Mouse (Mus musculus) myocyte (in vitro differentiated cells): Measurements from ENCODE around the gene Hs2st1. TPM values are rescaled to one million over a fixed set of nuclear protein-coding genes. Genes with fewer than 3 reads are reported as not detected.

ENCODE experiments used
- H3K27me3 ChIP-seq: one replicate; pipeline ENCODE4 v1.6.1; 2011; ENCODE audit not compliant: control insufficient read depth, insufficient read depth, insufficient read length
- H3K36me3 ChIP-seq: one replicate; pipeline ENCODE4 v1.6.1; 2011; ENCODE audit not compliant: control insufficient read depth, insufficient read depth
- H3K4me2 ChIP-seq: one replicate; pipeline ENCODE4 v1.6.1; 2011; ENCODE audit warnings: low read depth, control low read depth
- H3K4me3 ChIP-seq: one replicate; pipeline ENCODE4 v1.5.1; 2011; ENCODE audit warnings: mild to moderate bottlenecking, control low read depth, moderate library complexity
- H3K79me2 ChIP-seq: one replicate; pipeline ENCODE4 v1.6.1; 2011; ENCODE audit not compliant: control insufficient read depth, insufficient read depth
- H3ac ChIP-seq: one replicate; pipeline ENCODE4 v1.6.1; 2011; ENCODE audit not compliant: control insufficient read depth, insufficient read length
- CEBPB ChIP-seq: IDR thresholded peaks from 2 replicates; pipeline ENCODE4 v1.6.1; 2011; ENCODE audit warnings: mild to moderate bottlenecking, moderate library complexity; ENCODE audit not compliant: poor library complexity, insufficient read depth, severe bottlenecking
- E2F4 ChIP-seq: IDR thresholded peaks from one replicate; pipeline ENCODE4 v1.6.1; 2011; ENCODE audit warnings: mild to moderate bottlenecking, control low read depth, moderate library complexity; ENCODE audit not compliant: insufficient read depth
- MAX ChIP-seq: IDR thresholded peaks from one replicate; pipeline ENCODE4 v1.6.1; 2011; ENCODE audit warnings: low read depth, mild to moderate bottlenecking, control low read depth
- MYOD1 ChIP-seq, 3 experiments: IDR thresholded peaks; one replicate each; pipeline ENCODE4 v1.6.1; 2011; ENCODE audit warnings: control low read depth in 2 of 3, low read depth in 2 of 3, mild to moderate bottlenecking in 2 of 3, moderate library complexity in 1 of 3; ENCODE audit not compliant: insufficient read length in 2 of 3, control insufficient read depth in 1 of 3
- MYOG ChIP-seq, 3 experiments: IDR thresholded peaks; one replicate each; pipeline ENCODE4 v1.6.1; 2011; ENCODE audit warnings: control low read depth in 2 of 3, low read depth in 2 of 3, mild to moderate bottlenecking in 2 of 3; ENCODE audit not compliant: insufficient read length in 2 of 3, control insufficient read depth in 1 of 3, insufficient read depth in 1 of 3
- POLR2A ChIP-seq: IDR thresholded peaks from one replicate; pipeline ENCODE4 v1.6.1; 2011; ENCODE audit warnings: low read depth, mild to moderate bottlenecking, control low read depth, moderate library complexity; ENCODE audit not compliant: insufficient read length
- POLR2AphosphoS2 ChIP-seq: IDR thresholded peaks from one replicate; pipeline ENCODE4 v1.6.1; 2011; ENCODE audit warnings: low read depth, control low read depth; ENCODE audit not compliant: insufficient read length
- REST ChIP-seq: IDR thresholded peaks from one replicate; pipeline ENCODE4 v1.6.1; 2011; ENCODE audit warnings: mild to moderate bottlenecking, control low read depth, moderate library complexity; ENCODE audit not compliant: insufficient read depth, insufficient read length
- SRF ChIP-seq: IDR thresholded peaks from one replicate; pipeline ENCODE4 v1.6.1; 2011; ENCODE audit warnings: low read depth; ENCODE audit not compliant: control insufficient read depth, insufficient read length
- TCF12 ChIP-seq: IDR thresholded peaks from one replicate; pipeline ENCODE4 v1.6.1; 2011; ENCODE audit warnings: mild to moderate bottlenecking, control low read depth; ENCODE audit not compliant: poor library complexity, insufficient read depth, severe bottlenecking
- TCF3 ChIP-seq: IDR thresholded peaks from one replicate; pipeline ENCODE4 v1.6.1; 2011; ENCODE audit warnings: low read depth, control low read depth; ENCODE audit not compliant: insufficient read length
- USF1 ChIP-seq: IDR thresholded peaks from one replicate; pipeline ENCODE4 v1.6.1; 2011; ENCODE audit warnings: low read depth, mild to moderate bottlenecking, control low read depth, moderate library complexity
- polyA plus RNA-seq: library from polyadenylated mRNA; unstranded; fragments of >200 nt; fragmentation: generic; extraction: Trizol; gene quantifications from one replicate; pipeline ENCODE4 v1.2.1, GENCODE M21; 2012; ENCODE audit warnings: missing spikeins

Gene Hs2st1
- polyA plus RNA-seq, 1 experiment = 16.2 TPM

DNA sequence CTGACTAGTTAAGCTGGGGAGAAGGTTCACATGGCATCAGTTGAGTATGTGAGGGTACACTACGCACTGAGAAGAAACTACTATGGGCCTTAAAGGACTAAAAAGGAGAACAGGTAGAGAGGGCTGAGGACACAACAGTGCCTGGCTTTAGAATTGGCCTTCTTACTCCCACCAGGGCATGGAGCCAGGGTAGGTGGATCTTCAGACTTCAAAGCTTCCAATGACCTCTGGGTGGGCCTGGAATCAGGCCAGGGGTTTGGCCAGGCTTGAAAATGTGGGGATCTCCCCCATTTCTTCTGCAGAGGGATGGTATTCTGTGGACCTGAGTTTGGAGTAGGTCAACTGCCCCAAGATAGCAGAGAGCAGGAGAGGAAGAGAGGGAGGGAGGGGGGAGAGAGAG is 161.0 kb downstream of the Hs2st1 start:
- Histone ChIP-seq H3K36me3 (no peaks in the 10 kb centered on the region), H3K4me3 (no peak overlapping the region)
- TF ChIP-seq MYOG (IDR thresholded peaks at IDR 0.05; ENCODE audit: control insufficient read depth in 1 of 3, insufficient read depth in 1 of 3, insufficient read length in 2 of 3, low read depth in 2 of 3) = no peak
- TF ChIP-seq E2F4 = no peak
- no peak for TF ChIP-seq USF1
- no peak for TF ChIP-seq POLR2A
- TF ChIP-seq TCF3 = no peak
- no peak for TF ChIP-seq SRF
- TF ChIP-seq MYOD1 (IDR thresholded peaks at IDR 0.05; ENCODE audit: control insufficient read depth in 1 of 3, insufficient read length in 2 of 3, low read depth in 2 of 3) = no peak
- no peak for TF ChIP-seq REST
- TF ChIP-seq MAX = no peak
- TF ChIP-seq CEBPB = no peak
- no peak for TF ChIP-seq POLR2AphosphoS2
- no peak for TF ChIP-seq TCF12

GRCm38 (mm10) chr3:144405331-144405730 is 164.7 kb downstream of the Hs2st1 start:
- H3ac ChIP-seq = no peak overlapping the region
- no peak for TF ChIP-seq E2F4
- no peak for TF ChIP-seq MYOD1 (IDR thresholded peaks at IDR 0.05; ENCODE audit: control insufficient read depth in 1 of 3, insufficient read length in 2 of 3, low read depth in 2 of 3)
- TF ChIP-seq TCF12 = no peak
- no peak for TF ChIP-seq MAX
- no peak for TF ChIP-seq REST
- TF ChIP-seq CEBPB = no peak
- no peak for TF ChIP-seq POLR2A
- no peak for TF ChIP-seq MYOG (IDR thresholded peaks at IDR 0.05; ENCODE audit: control insufficient read depth in 1 of 3, insufficient read depth in 1 of 3, insufficient read length in 2 of 3, low read depth in 2 of 3)
- TF ChIP-seq TCF3 = no peak
- no peak for TF ChIP-seq USF1
- no peak for TF ChIP-seq POLR2AphosphoS2
- no peak overlapping the region for H3K4me3 ChIP-seq
- H3K36me3 ChIP-seq = no peaks in the 10 kb centered on the region
- no peak overlapping the region for H3K4me2 ChIP-seq
- no peaks in the 10 kb centered on the region for H3K27me3 ChIP-seq
- H3K79me2 ChIP-seq = no peaks in the 10 kb centered on the region

More for the DNA sequence above, 161.0 kb downstream of the Hs2st1 start:
- Histone ChIP-seq H3ac (no peak overlapping the region), H3K4me2 (no peak overlapping the region), H3K79me2 (no peaks in the 10 kb centered on the region), H3K27me3 (no peaks in the 10 kb centered on the region)

DNA sequence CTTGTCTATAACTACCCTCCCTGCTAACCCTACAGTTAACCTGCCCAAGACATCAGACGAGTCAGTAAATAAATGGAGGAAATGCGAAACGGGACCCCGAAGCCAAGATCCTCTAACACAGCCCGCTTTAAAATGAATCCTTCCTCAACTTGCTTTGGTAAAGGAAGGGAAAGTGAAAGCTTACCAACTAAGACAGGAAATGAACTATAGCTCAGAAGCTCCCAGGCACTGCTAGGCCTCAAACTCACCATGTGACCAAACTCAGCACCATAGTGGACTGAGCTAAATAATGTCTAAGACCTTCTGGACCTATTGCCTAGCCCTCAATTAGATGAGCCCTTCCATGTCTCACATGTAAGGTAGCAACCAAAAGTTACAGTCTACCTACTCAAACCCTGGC is 168.7 kb downstream of the Hs2st1 start:
- TF ChIP-seq SRF (no peak), CEBPB (no peak), POLR2A (no peak), TCF12 (no peak), REST (no peak), MYOG (IDR thresholded peaks at IDR 0.05; ENCODE audit: control insufficient read depth in 1 of 3, insufficient read depth in 1 of 3, insufficient read length in 2 of 3, low read depth in 2 of 3) (no peak), POLR2AphosphoS2 (no peak), MYOD1 (IDR thresholded peaks at IDR 0.05; ENCODE audit: control insufficient read depth in 1 of 3, insufficient read length in 2 of 3, low read depth in 2 of 3) (no peak), MAX (no peak), USF1 (no peak), TCF3 (no peak), E2F4 (no peak)

GRCm38 (mm10) chr3:144400870-144401269 is 169.1 kb downstream of the Hs2st1 start:
- Histone ChIP-seq H3K4me3 (no peak overlapping the region), H3K27me3 (peaks cover 5% of the 10 kb centered on the region)

More for the DNA sequence above, 168.7 kb downstream of the Hs2st1 start:
- H3K4me3 ChIP-seq = no peak overlapping the region
- no peak overlapping the region for H3ac ChIP-seq
- H3K36me3 ChIP-seq = no peaks in the 10 kb centered on the region
- H3K79me2 ChIP-seq = no peaks in the 10 kb centered on the region
- H3K27me3 ChIP-seq = peaks cover 4% of the 10 kb centered on the region
- no peak overlapping the region for H3K4me2 ChIP-seq

More at GRCm38 (mm10) chr3:144400870-144401269, 169.1 kb downstream of the Hs2st1 start:
- Histone ChIP-seq H3K4me2 (no peak overlapping the region), H3K36me3 (no peaks in the 10 kb centered on the region), H3ac (no peak overlapping the region), H3K79me2 (no peaks in the 10 kb centered on the region)
- TF ChIP-seq POLR2A = no peak
- TF ChIP-seq REST = no peak
- TF ChIP-seq POLR2AphosphoS2 = no peak
- no peak for TF ChIP-seq USF1
- no peak for TF ChIP-seq MYOD1 (IDR thresholded peaks at IDR 0.05; ENCODE audit: control insufficient read depth in 1 of 3, insufficient read length in 2 of 3, low read depth in 2 of 3)
- no peak for TF ChIP-seq MYOG (IDR thresholded peaks at IDR 0.05; ENCODE audit: control insufficient read depth in 1 of 3, insufficient read depth in 1 of 3, insufficient read length in 2 of 3, low read depth in 2 of 3)
- TF ChIP-seq TCF3 = no peak
- no peak for TF ChIP-seq CEBPB
- no peak for TF ChIP-seq E2F4
- TF ChIP-seq SRF = no peak
- no peak for TF ChIP-seq MAX
- TF ChIP-seq TCF12 = no peak
